Mouse (Mus musculus) brown adipose tissue, adult 24 weeks (tissue): ENCODE results near the gene Tmem63b. TPM values are rescaled to one million over a fixed set of nuclear protein-coding genes. Genes with fewer than 3 reads are reported as not detected.

ENCODE experiments used
- H3K27ac ChIP-seq: fragments of 200-500 bp; replicated peaks from 2 replicates; pipeline ENCODE4 v1.5.1; 2012; ENCODE audit warnings: low read depth, mild to moderate bottlenecking, low read length
- H3K4me1 ChIP-seq: fragments of 200-500 bp; 2 replicates; pipeline ENCODE4 v1.6.1; 2012; ENCODE audit warnings: low read length, mixed read lengths; ENCODE audit not compliant: control insufficient read depth, insufficient read depth, insufficient read length
- H3K4me3 ChIP-seq: fragments of 200-500 bp; 2 replicates; pipeline ENCODE4 v1.5.1; 2012; ENCODE audit warnings: low read depth, mild to moderate bottlenecking, low read length, moderate library complexity; ENCODE audit not compliant: insufficient read depth
- polyA plus RNA-seq: library from polyadenylated mRNA; stranded (reverse); fragments of >200 nt; gene quantifications from 2 replicates; pipeline ENCODE4 v1.2.4, GENCODE M21; 2012; ENCODE audit not compliant: missing spikeins, insufficient read depth, insufficient read length

The Tmem63b gene
- polyA plus RNA-seq, 1 experiment, result 24.2 TPM

- Histone ChIP-seq H3K4me3 (no peak overlapping the region), H3K4me1 (peaks cover 9% of the 10 kb centered on the region), H3K27ac (no peak overlapping the region)
These were observed 8.8 kb upstream of the Tmem63b start for GRCm38 (mm10) chr17:45695227-45696120.

GRCm38 (mm10) chr17:45693812-45694565 lies 7.3 kb upstream of the Tmem63b start:
- no peak overlapping the region for H3K27ac ChIP-seq
- H3K4me3 ChIP-seq, result no peak overlapping the region
- peaks cover 9% of the 10 kb centered on the region for H3K4me1 ChIP-seq

GRCm38 (mm10) chr17:45692159-45692558 lies 5.5 kb upstream of the Tmem63b start:
- Histone ChIP-seq H3K4me1 (peaks cover 10% of the 10 kb centered on the region), H3K27ac (no peak overlapping the region), H3K4me3 (no peak overlapping the region)

- Histone ChIP-seq H3K27ac (no peak overlapping the region), H3K4me3 (no peak overlapping the region)
These were observed 3.3 kb upstream of the Tmem63b start for GRCm38 (mm10) chr17:45690044-45690443.

GRCm38 (mm10) chr17:45689120-45689519 lies 2.4 kb upstream of the Tmem63b start:
- Histone ChIP-seq H3K4me3 (no peak overlapping the region), H3K27ac (no peak overlapping the region), H3K4me1 (peaks cover 11% of the 10 kb centered on the region)

More at GRCm38 (mm10) chr17:45690044-45690443, 3.3 kb upstream of the Tmem63b start:
- peaks cover 14% of the 10 kb centered on the region for H3K4me1 ChIP-seq

- Histone ChIP-seq H3K4me3 (peak within 1 kb of the TSS; percentile 96), H3K4me1 (peaks cover 5% of the 10 kb centered on the region), H3K27ac (peak within 1 kb of the TSS; percentile 45)
These were observed 549 bp downstream of the Tmem63b start, which contains the start of gene Mrpl14 for GRCm38 (mm10) chr17:45686093-45686619. Mrpl14 (plus strand) TSS chr17:45686322.

GRCm38 (mm10) chr17:45685171-45686092 lies 1.3 kb downstream of the Tmem63b start:
- Histone ChIP-seq H3K27ac (peak overlapping the region; percentile 45), H3K4me3 (peak overlapping the region; percentile 96)

GRCm38 (mm10) chr17:45684667-45685131 lies 2.0 kb downstream of the Tmem63b start:
- Histone ChIP-seq H3K4me1 (peaks cover 7% of the 10 kb centered on the region), H3K27ac (no peak overlapping the region), H3K4me3 (peak overlapping the region; percentile 96)

More at GRCm38 (mm10) chr17:45685171-45686092, 1.3 kb downstream of the Tmem63b start:
- H3K4me1 ChIP-seq, result peaks cover 7% of the 10 kb centered on the region

- Histone ChIP-seq H3K4me3 (no peak overlapping the region), H3K4me1 (peaks cover 7% of the 10 kb centered on the region), H3K27ac (no peak overlapping the region)
These were observed 3.9 kb downstream of the Tmem63b start for GRCm38 (mm10) chr17:45682843-45683242.

- Histone ChIP-seq H3K4me1 (0 out of 2 replicates have a peak, but pooled peaks cover 2% of the 10 kb centered on the region), H3K4me3 (no peak overlapping the region), H3K27ac (no peak overlapping the region)
These were observed 5.1 kb downstream of the Tmem63b start for GRCm38 (mm10) chr17:45681588-45681987.

- Histone ChIP-seq H3K27ac (no peak overlapping the region), H3K4me3 (no peak overlapping the region)
These were observed 6.2 kb downstream of the Tmem63b start for GRCm38 (mm10) chr17:45680391-45680980.

GRCm38 (mm10) chr17:45678106-45678505 lies 8.6 kb downstream of the Tmem63b start:
- Histone ChIP-seq H3K27ac (no peak overlapping the region), H3K4me1 (0 out of 2 replicates have a peak, but pooled peaks cover 2% of the 10 kb centered on the region), H3K4me3 (no peak overlapping the region)

More at GRCm38 (mm10) chr17:45680391-45680980, 6.2 kb downstream of the Tmem63b start:
- 0 out of 2 replicates have a peak, but pooled peaks cover 2% of the 10 kb centered on the region for H3K4me1 ChIP-seq

GRCm38 (mm10) chr17:45672598-45672997 lies 14.1 kb downstream of the Tmem63b start:
- Histone ChIP-seq H3K4me1 (no peaks in the 10 kb centered on the region), H3K27ac (no peak overlapping the region), H3K4me3 (no peak overlapping the region)

GRCm38 (mm10) chr17:45671821-45672220 lies 14.9 kb downstream of the Tmem63b start:
- H3K4me1 ChIP-seq, result no peaks in the 10 kb centered on the region

More at GRCm38 (mm10) chr17:45671821-45672220, 14.9 kb downstream of the Tmem63b start:
- H3K4me3 ChIP-seq, result no peak overlapping the region
- no peak overlapping the region for H3K27ac ChIP-seq
